Mouse (Mus musculus) forebrain, embryonic 10.5 days (tissue): ENCODE results near the gene Tmem233. TPM values are rescaled to one million over a fixed set of nuclear protein-coding genes. Genes with fewer than 3 reads are reported as not detected.

Source experiments
- DNase-seq: peaks from one replicate; pipeline ENCODE4 v3.0.0-alpha.2; 2017; ENCODE audit warnings: low spot score; ENCODE audit errors: extremely low spot score
- H3K27ac ChIP-seq: fragments of 300-500 bp; sonication (generic); 2 replicates; pipeline ENCODE4 v1.5.1; 2016; ENCODE audit warnings: mild to moderate bottlenecking
- H3K27me3 ChIP-seq: fragments of 300-500 bp; sonication (generic); 2 replicates; pipeline ENCODE4 v1.6.1; 2016; ENCODE audit warnings: mild to moderate bottlenecking; ENCODE audit not compliant: poor library complexity, severe bottlenecking
- H3K36me3 ChIP-seq: fragments of 300-500 bp; sonication (generic); replicated peaks from 2 replicates; pipeline ENCODE4 v1.6.1; 2016; ENCODE audit warnings: mild to moderate bottlenecking, moderate library complexity
- H3K4me1 ChIP-seq: fragments of 300-500 bp; sonication (generic); 2 replicates; pipeline ENCODE4 v1.6.1; 2016
- H3K4me3 ChIP-seq: fragments of 300-500 bp; sonication (generic); 2 replicates; pipeline ENCODE4 v1.5.1; 2016; ENCODE audit warnings: mild to moderate bottlenecking, moderate library complexity
- H3K9me3 ChIP-seq: fragments of 300-500 bp; sonication (generic); 2 replicates; pipeline ENCODE4 v1.6.1; 2016; ENCODE audit warnings: mild to moderate bottlenecking, moderate library complexity
- whole genome bisulfite sequencing: fragments of 180-500 bp; shearing (Covaris S2); methylation state at CpG from one replicate; pipeline ENCODE4 v1.1.7; 2016; 5-methylcytosine and 5-hydroxymethylcytosine counted together
- polyA plus RNA-seq: library from polyadenylated mRNA; unstranded; fragments of >200 nt; fragmentation: Nextera tagmentation; extraction: Ambion mirVana; gene quantifications from 2 replicates; pipeline ENCODE4 v1.2.1, GENCODE M21; 2016

The Tmem233 gene
- polyA plus RNA-seq, 1 experiment from 2014 or later = not detected

DNA sequence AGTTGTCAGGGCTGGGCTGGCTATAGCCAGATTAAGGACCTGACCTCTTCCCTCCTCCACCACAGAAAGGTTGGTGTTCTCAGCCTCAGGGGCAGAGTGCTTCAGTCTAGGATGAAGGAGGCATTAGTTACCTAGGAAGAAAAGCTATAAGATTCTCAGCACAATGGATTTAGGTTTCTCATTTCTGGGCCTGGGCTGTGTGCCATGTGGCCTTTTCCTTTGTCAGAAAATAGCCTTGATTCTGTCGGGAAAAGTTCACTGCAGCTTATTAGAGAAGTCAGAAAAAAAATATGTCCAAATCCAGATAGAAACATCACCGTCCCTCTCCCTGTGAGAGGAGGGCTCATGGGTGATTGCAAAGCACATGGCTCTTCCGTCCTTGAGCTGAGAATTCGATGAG lies 33.2 kb downstream of the Tmem233 start:
- no peaks in the 10 kb centered on the region for H3K9me3 ChIP-seq
- WGBS = 88% methylated on average over 4 of the region's 4 CpGs
- no peak overlapping the region for H3K27ac ChIP-seq
- no peak overlapping the region for H3K4me3 ChIP-seq
- H3K36me3 ChIP-seq = no peaks in the 10 kb centered on the region
- H3K4me1 ChIP-seq = no peaks in the 10 kb centered on the region
- DNase-seq = no peak
- H3K27me3 ChIP-seq = no peaks in the 10 kb centered on the region

DNA sequence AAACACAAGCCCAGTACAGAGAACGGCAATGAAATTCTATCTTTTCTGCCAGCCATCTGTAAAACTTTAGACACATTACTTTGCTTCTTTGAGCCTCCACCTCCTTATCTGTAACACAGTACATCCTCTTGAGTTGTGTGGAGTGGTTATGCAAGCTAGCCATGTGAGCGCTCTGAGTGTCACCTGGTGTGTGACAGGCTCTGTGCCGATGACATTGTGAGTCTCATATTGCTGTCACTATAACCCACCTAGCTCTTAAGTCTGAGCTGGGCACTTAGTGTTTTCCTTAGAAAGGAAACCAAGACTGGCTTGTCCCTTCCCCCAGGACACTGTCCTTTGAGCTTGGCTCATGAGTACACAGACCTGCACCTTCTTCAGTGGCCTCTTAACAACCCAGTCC lies 34.7 kb downstream of the Tmem233 start:
- Histone ChIP-seq H3K27ac (no peak overlapping the region), H3K4me1 (no peaks in the 10 kb centered on the region), H3K9me3 (no peaks in the 10 kb centered on the region), H3K27me3 (no peaks in the 10 kb centered on the region), H3K4me3 (no peak overlapping the region), H3K36me3 (no peaks in the 10 kb centered on the region)
- no peak for DNase-seq
- WGBS = 97% methylated on average over 3 of the region's 3 CpGs

GRCm38 (mm10) chr5:116046246-116046645 lies 36.8 kb downstream of the Tmem233 start:
- 87% methylated on average over 4 of the region's 4 CpGs for WGBS
- H3K4me3 ChIP-seq = no peak overlapping the region
- H3K36me3 ChIP-seq = no peaks in the 10 kb centered on the region
- no peak for DNase-seq
- no peaks in the 10 kb centered on the region for H3K4me1 ChIP-seq
- no peaks in the 10 kb centered on the region for H3K9me3 ChIP-seq
- no peaks in the 10 kb centered on the region for H3K27me3 ChIP-seq
- H3K27ac ChIP-seq = no peak overlapping the region

- no peaks in the 10 kb centered on the region for H3K9me3 ChIP-seq
- no peaks in the 10 kb centered on the region for H3K4me1 ChIP-seq
- H3K27ac ChIP-seq = no peak overlapping the region
- DNase-seq = no peak
- no peak overlapping the region for H3K4me3 ChIP-seq
- H3K36me3 ChIP-seq = no peaks in the 10 kb centered on the region
- peaks cover 2% of the 10 kb centered on the region; the same call in 1 of the 2 replicates for H3K27me3 ChIP-seq
- WGBS = 91% methylated on average over 8 of the region's 8 CpGs
Measured at GRCm38 (mm10) chr5:116045581-116045980, 37.5 kb downstream of the Tmem233 start.

DNA sequence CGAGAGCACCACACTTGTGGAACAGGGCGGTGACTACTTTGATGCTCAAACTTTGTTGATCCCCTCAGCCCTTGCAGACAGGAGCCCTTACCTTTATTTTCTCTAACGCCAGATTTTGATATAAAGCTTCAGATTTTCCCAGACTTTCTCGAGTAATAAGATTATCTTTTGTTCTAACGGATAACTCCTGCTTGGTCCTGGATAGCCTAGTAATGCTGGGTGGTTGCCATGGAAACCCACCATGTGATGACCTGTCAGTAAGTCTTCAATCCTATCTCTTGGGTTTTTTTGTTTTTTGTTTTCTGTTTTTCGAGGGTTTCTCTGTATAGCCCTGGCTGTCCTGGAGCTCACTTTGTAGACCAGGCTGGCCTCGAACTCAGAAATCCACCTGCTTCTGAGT lies 40.8 kb downstream of the Tmem233 start:
- no peak for DNase-seq
- H3K27me3 ChIP-seq = peaks cover 8% of the 10 kb centered on the region; the same call in 1 of the 2 replicates
- no peak overlapping the region for H3K27ac ChIP-seq
- 71% methylated on average over 7 of the region's 7 CpGs for WGBS
- H3K9me3 ChIP-seq = no peaks in the 10 kb centered on the region
- H3K36me3 ChIP-seq = no peaks in the 10 kb centered on the region
- H3K4me1 ChIP-seq = peaks cover 16% of the 10 kb centered on the region
- no peak overlapping the region for H3K4me3 ChIP-seq

DNA sequence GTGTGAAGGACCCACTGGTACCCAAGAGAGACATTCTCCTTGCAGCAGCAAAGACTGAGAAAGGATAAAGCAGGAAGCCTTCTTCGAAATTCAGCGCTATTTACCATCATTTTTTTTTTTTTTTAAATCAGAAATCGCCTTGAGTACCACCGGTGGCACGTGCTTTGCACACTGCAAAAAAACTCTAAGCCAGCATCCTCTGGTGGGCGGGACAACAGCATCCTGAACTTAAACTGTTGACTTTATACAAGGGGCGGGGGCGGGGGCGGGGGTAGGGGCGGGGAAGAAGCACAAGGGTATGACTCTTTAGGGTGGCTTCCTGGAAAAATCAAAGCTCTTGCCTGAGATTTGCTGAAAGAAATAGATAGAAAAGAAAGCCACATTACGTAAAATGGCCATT lies 43.3 kb downstream of the Tmem233 start:
- Histone ChIP-seq H3K4me3 (no peak overlapping the region), H3K27me3 (peaks cover 21% of the 10 kb centered on the region; the same call in 1 of the 2 replicates), H3K9me3 (no peaks in the 10 kb centered on the region), H3K27ac (no peak overlapping the region), H3K36me3 (no peaks in the 10 kb centered on the region), H3K4me1 (peaks cover 25% of the 10 kb centered on the region)
- DNase-seq = no peak
- 41% methylated on average over 11 of the region's 11 CpGs for whole genome bisulfite sequencing

DNA sequence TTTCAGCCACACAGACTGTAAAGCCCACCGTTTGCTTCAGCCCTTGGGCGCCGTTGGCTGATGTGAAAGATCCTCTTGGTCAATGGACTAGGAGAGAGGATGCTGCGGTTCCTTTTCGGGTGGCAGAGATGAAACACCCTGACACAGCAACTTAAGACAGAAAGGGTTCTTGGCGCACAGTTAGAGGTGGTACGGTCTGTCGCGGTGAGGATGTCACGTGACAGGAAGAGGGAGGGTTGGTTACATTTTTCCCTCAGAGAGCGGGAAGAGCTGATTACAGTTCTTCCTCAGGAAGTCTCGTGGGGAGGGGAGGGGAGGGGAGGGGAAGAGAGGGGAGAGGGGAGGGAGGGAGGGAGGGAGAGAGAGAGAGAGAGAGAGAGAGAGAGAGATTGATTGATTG lies 45.3 kb downstream of the Tmem233 start:
- Histone ChIP-seq H3K4me3 (no peak overlapping the region), H3K36me3 (no peaks in the 10 kb centered on the region), H3K9me3 (no peaks in the 10 kb centered on the region), H3K27ac (no peak overlapping the region), H3K4me1 (peaks cover 25% of the 10 kb centered on the region), H3K27me3 (peaks cover 21% of the 10 kb centered on the region)
- WGBS = 71% methylated on average over 12 of the region's 12 CpGs
- no peak for DNase-seq

DNA sequence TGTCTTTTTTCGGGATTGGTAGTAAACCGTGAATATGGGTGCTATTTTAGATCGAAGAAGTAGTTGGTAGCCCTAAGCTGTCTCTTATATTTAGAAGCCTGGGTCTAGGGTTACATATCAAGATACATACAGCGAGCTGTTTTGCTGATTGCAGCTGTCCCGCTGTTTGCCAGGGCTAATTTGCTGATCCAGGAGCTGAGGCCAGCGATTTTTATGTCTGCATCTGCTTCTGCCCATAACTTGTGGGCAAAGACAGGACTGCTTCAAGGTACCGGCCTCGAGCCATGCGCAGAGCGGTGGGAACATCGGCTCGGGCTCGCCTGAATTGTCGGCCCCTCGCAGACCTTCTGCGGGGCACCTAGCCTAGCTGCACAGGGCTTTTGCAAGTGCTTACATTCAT lies 46.6 kb downstream of the Tmem233 start:
- Histone ChIP-seq H3K9me3 (no peaks in the 10 kb centered on the region), H3K4me1 (peaks cover 25% of the 10 kb centered on the region), H3K4me3 (no peak overlapping the region), H3K36me3 (no peaks in the 10 kb centered on the region), H3K27ac (no peak overlapping the region), H3K27me3 (peaks cover 27% of the 10 kb centered on the region)
- WGBS = 53% methylated on average over 16 of the region's 16 CpGs
- DNase-seq = no peak

GRCm38 (mm10) chr5:116031190-116031577 lies 51.9 kb downstream of the Tmem233 start:
- DNase-seq = peak; percentile 74
- WGBS = 5% methylated on average over 14 of the region's 14 CpGs
- no peaks in the 10 kb centered on the region for H3K36me3 ChIP-seq
- peaks cover 23% of the 10 kb centered on the region for H3K27me3 ChIP-seq
- H3K9me3 ChIP-seq = no peaks in the 10 kb centered on the region
- H3K4me3 ChIP-seq = peak overlapping the region; percentile 39
- no peak overlapping the region for H3K27ac ChIP-seq
- peaks cover 12% of the 10 kb centered on the region for H3K4me1 ChIP-seq

- no peaks in the 10 kb centered on the region for H3K9me3 ChIP-seq
- peak overlapping the region; percentile 39 for H3K4me3 ChIP-seq
- H3K27ac ChIP-seq = no peak overlapping the region
- H3K27me3 ChIP-seq = peaks cover 20% of the 10 kb centered on the region
- H3K36me3 ChIP-seq = no peaks in the 10 kb centered on the region
- peaks cover 12% of the 10 kb centered on the region for H3K4me1 ChIP-seq
- no peak for DNase-seq
- 3% methylated on average over 19 of the region's 19 CpGs for WGBS
Measured at GRCm38 (mm10) chr5:116030566-116031189, 52.4 kb downstream of the Tmem233 start.

DNA sequence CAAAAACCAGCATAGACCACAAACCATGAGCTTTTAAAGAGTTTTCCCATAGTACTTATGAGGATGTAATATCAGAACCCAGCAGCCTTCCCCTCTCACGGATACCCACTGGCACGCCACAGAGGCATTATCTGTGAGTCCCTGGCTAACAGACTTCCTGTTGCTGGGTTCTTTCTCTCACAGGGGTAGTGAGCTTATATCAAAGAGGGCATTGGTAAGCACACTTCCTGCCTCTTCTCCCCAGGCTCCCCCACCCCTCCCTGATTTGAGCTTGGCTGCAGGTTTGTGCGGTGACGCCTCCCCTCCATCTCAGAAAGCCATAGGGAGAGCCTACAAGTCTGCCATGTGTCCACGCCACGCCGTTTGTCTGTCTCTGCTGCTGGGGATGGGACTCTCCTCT lies 54.0 kb downstream of the Tmem233 start:
- Histone ChIP-seq H3K4me1 (peaks cover 15% of the 10 kb centered on the region), H3K9me3 (no peaks in the 10 kb centered on the region), H3K27me3 (peaks cover 20% of the 10 kb centered on the region), H3K27ac (no peak overlapping the region), H3K36me3 (no peaks in the 10 kb centered on the region), H3K4me3 (no peak overlapping the region)
- no peak for DNase-seq
- WGBS = 73% methylated on average over 7 of the region's 7 CpGs

GRCm38 (mm10) chr5:116026561-116026960 lies 56.5 kb downstream of the Tmem233 start:
- H3K36me3 ChIP-seq = peaks cover 13% of the 10 kb centered on the region
- H3K4me3 ChIP-seq = no peak overlapping the region
- DNase-seq = no peak
- WGBS = 92% methylated on average over 14 of the region's 14 CpGs
- no peaks in the 10 kb centered on the region for H3K9me3 ChIP-seq
- peaks cover 14% of the 10 kb centered on the region for H3K27me3 ChIP-seq
- no peak overlapping the region for H3K27ac ChIP-seq
- peaks cover 37% of the 10 kb centered on the region for H3K4me1 ChIP-seq

- Histone ChIP-seq H3K27me3 (peaks cover 11% of the 10 kb centered on the region), H3K36me3 (peaks cover 17% of the 10 kb centered on the region), H3K4me1 (peaks cover 36% of the 10 kb centered on the region), H3K9me3 (no peaks in the 10 kb centered on the region), H3K27ac (no peak overlapping the region), H3K4me3 (no peak overlapping the region)
- no peak for DNase-seq
- WGBS = 92% methylated on average over 5 of the region's 5 CpGs
Measured at GRCm38 (mm10) chr5:116026107-116026506, 56.9 kb downstream of the Tmem233 start.

GRCm38 (mm10) chr5:116024327-116024739 lies 58.7 kb downstream of the Tmem233 start, which contains the start of gene Prkab1:
Gene Prkab1, minus strand, starts transcription at chr5:116024508.
- WGBS = under 1% methylated on average over 46 of the region's 46 CpGs
- Histone ChIP-seq H3K36me3 (peaks cover 35% of the 10 kb centered on the region), H3K4me3 (peak within 1 kb of the TSS; percentile 86), H3K27me3 (no peaks in the 10 kb centered on the region), H3K27ac (peak within 1 kb of the TSS; percentile 94), H3K9me3 (no peaks in the 10 kb centered on the region), H3K4me1 (peaks cover 28% of the 10 kb centered on the region)
- DNase-seq = peak; percentile 96
